Mouse (Mus musculus) testis, adult 2 months (tissue): ENCODE data around the gene Ehd4.

ENCODE experiments used
- CTCF ChIP-seq: fragments of 200-500 bp; IDR thresholded peaks from 2 replicates; pipeline ENCODE4 v1.5.1; 2012; ENCODE audit warnings: low read depth, mild to moderate bottlenecking, inconsistent platforms, low read length, moderate library complexity; ENCODE audit not compliant: control insufficient read depth, insufficient read depth, insufficient replicate concordance
- POLR2A ChIP-seq: fragments of 200-500 bp; IDR thresholded peaks from 2 replicates; pipeline ENCODE4 v1.6.1; 2012; ENCODE audit warnings: low read depth, mild to moderate bottlenecking, inconsistent platforms, low read length, moderate library complexity; ENCODE audit not compliant: control insufficient read depth

GRCm38 (mm10) chr2:120099886-120100285, 54.5 kb downstream of the Ehd4 start:
- TF ChIP-seq CTCF (no peak), POLR2A (no peak)
